Mouse (Mus musculus): ENCODE results near the gene Tmem80. TPM values are rescaled to one million over a fixed set of nuclear protein-coding genes. Genes with fewer than 3 reads are reported as not detected.

Gene Tmem80
- polyA plus RNA-seq, 1 experiment from 2014 or later, result 53.1 TPM

GRCm38 (mm10) chr7:141293852-141294471 lies 33.6 kb upstream of the Tmem80 start:
- Histone ChIP-seq H3K9me3 (replicated peaks; ENCODE audit: control insufficient read depth, low read length, poor library complexity, severe bottlenecking) (no peaks in the 10 kb centered on the region), H3K4me3 (ENCODE audit: low read depth, low read length) (peak overlapping the region; percentile 35), H3K4me1 (ENCODE audit: control insufficient read depth, insufficient read depth, low read length) (peaks cover 16% of the 10 kb centered on the region), H3K36me3 (ENCODE audit: control insufficient read depth, insufficient read depth, low read length) (no peaks in the 10 kb centered on the region), H3K27ac (ENCODE audit: low read length) (no peak overlapping the region), H3K9ac (ENCODE audit: low read depth, low read length) (peak overlapping the region; percentile 30), H3K4me2 (ENCODE audit: low read length) (peak overlapping the region; percentile 73), H3K27me3 (ENCODE audit: control insufficient read depth, insufficient read depth, low read depth, low read length) (peaks cover 38% of the 10 kb centered on the region)
- under 1% methylated on average over 47 of the region's 53 CpGs for WGBS
- 0 out of 2 replicates have a peak, but pooled peaks have one; percentile 23 for ATAC-seq

DNA sequence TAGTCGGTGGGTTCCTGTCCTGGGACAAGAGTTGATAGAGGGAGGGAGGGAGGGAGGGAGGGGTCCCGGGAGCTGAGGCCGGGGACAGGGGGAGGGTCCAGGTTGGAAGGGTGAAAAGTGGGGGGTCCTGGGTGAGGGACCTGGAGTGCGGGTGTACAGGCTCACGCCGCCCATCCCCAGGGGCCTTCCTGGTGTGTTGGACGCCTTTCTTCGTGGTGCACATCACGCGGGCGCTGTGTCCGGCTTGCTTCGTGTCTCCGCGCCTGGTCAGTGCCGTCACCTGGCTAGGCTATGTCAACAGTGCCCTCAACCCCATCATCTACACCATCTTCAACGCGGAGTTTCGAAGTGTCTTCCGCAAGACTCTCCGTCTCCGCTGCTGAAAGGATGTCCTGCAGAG lies 33.1 kb upstream of the Tmem80 start:
- no peaks in the 10 kb centered on the region for H3K36me3 ChIP-seq (ENCODE audit: control insufficient read depth, insufficient read depth, low read length)
- peak overlapping the region; percentile 73 for H3K4me2 ChIP-seq (ENCODE audit: low read length)
- no peak overlapping the region for H3K27ac ChIP-seq (ENCODE audit: low read length)
- no peak for ATAC-seq
- H3K9me3 ChIP-seq (replicated peaks; ENCODE audit: control insufficient read depth, low read length, poor library complexity, severe bottlenecking), result no peaks in the 10 kb centered on the region
- peaks cover 16% of the 10 kb centered on the region for H3K4me1 ChIP-seq (ENCODE audit: control insufficient read depth, insufficient read depth, low read length)
- peak overlapping the region; percentile 35 for H3K4me3 ChIP-seq (ENCODE audit: low read depth, low read length)
- peaks cover 38% of the 10 kb centered on the region for H3K27me3 ChIP-seq (ENCODE audit: control insufficient read depth, insufficient read depth, low read depth, low read length)
- WGBS, result 7% methylated on average over 21 of the region's 22 CpGs
- H3K9ac ChIP-seq (ENCODE audit: low read depth, low read length), result no peak overlapping the region; the same call in 1 of the 2 replicates

DNA sequence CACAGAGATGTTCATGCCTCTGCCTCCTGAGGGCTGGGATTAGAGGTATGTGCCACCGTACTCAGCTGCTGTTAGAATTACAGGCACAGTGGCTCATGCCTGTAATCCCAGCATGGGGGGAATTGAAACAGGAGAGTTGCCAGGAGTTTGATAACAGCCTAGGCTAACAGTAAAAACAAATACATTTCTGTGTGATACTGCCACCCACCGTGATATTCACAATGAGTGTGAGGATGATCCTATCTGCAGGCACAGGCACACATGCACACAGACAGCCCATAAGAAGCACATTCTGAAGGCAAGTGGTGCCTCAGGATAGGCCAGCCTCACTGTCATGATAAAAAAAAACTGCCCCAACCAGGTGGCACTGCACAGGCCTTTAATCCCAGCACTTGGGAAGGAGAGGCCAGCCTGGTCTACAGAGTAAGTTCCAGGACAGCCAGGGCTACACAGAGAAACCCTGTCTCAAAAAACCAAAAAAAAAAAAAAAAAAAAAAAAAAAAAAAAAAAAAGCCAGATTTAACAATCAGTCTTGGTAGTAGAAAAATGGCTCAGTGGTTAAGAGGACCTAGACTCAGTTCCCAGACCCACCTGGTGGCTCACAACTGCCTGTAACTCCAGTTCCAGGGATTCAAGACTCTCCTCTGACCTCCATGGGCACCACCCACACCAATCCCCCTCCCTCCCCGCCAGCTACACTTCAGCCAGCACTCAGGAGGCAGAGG lies 29.5 kb upstream of the Tmem80 start:
- peaks cover 12% of the 10 kb centered on the region for H3K4me1 ChIP-seq (ENCODE audit: control insufficient read depth, insufficient read depth, low read length)
- H3K9me3 ChIP-seq (replicated peaks; ENCODE audit: control insufficient read depth, low read length, poor library complexity, severe bottlenecking), result no peaks in the 10 kb centered on the region
- peaks cover 14% of the 10 kb centered on the region for H3K36me3 ChIP-seq (ENCODE audit: control insufficient read depth, insufficient read depth, low read length)
- 87% methylated on average over 3 of the region's 3 CpGs for WGBS
- H3K27me3 ChIP-seq (ENCODE audit: control insufficient read depth, insufficient read depth, low read depth, low read length), result peaks cover 27% of the 10 kb centered on the region
- no peak for ATAC-seq
- H3K9ac ChIP-seq (ENCODE audit: low read depth, low read length), result no peak overlapping the region
- no peak overlapping the region for H3K4me3 ChIP-seq (ENCODE audit: low read depth, low read length)
- H3K4me2 ChIP-seq (ENCODE audit: low read length), result no peak overlapping the region
- no peak overlapping the region for H3K27ac ChIP-seq (ENCODE audit: low read length)

GRCm38 (mm10) chr7:141299175-141299574 lies 28.4 kb upstream of the Tmem80 start:
- no peak for ATAC-seq
- H3K9ac ChIP-seq (ENCODE audit: low read depth, low read length), result no peak overlapping the region
- peaks cover 17% of the 10 kb centered on the region for H3K36me3 ChIP-seq (ENCODE audit: control insufficient read depth, insufficient read depth, low read length)
- peaks cover 4% of the 10 kb centered on the region for H3K4me1 ChIP-seq (ENCODE audit: control insufficient read depth, insufficient read depth, low read length)
- H3K27ac ChIP-seq (ENCODE audit: low read length), result no peak overlapping the region
- 96% methylated on average over 8 of the region's 8 CpGs for WGBS
- peaks cover 16% of the 10 kb centered on the region for H3K27me3 ChIP-seq (ENCODE audit: control insufficient read depth, insufficient read depth, low read depth, low read length)
- H3K9me3 ChIP-seq (replicated peaks; ENCODE audit: control insufficient read depth, low read length, poor library complexity, severe bottlenecking), result no peaks in the 10 kb centered on the region
- H3K4me3 ChIP-seq (ENCODE audit: low read depth, low read length), result no peak overlapping the region
- no peak overlapping the region for H3K4me2 ChIP-seq (ENCODE audit: low read length)

- no peaks in the 10 kb centered on the region for H3K4me1 ChIP-seq (ENCODE audit: control insufficient read depth, insufficient read depth, low read length)
- H3K36me3 ChIP-seq (ENCODE audit: control insufficient read depth, insufficient read depth, low read length), result peaks cover 31% of the 10 kb centered on the region
- H3K4me2 ChIP-seq (ENCODE audit: low read length), result no peak overlapping the region
- H3K9me3 ChIP-seq (replicated peaks; ENCODE audit: control insufficient read depth, low read length, poor library complexity, severe bottlenecking), result no peaks in the 10 kb centered on the region
- no peak overlapping the region for H3K4me3 ChIP-seq (ENCODE audit: low read depth, low read length)
- H3K9ac ChIP-seq (ENCODE audit: low read depth, low read length), result no peak overlapping the region
- WGBS, result 98% methylated on average over 9 of the region's 9 CpGs
- no peaks in the 10 kb centered on the region for H3K27me3 ChIP-seq (ENCODE audit: control insufficient read depth, insufficient read depth, low read depth, low read length)
- ATAC-seq, result no peak
- no peak overlapping the region for H3K27ac ChIP-seq (ENCODE audit: low read length)
Measured at GRCm38 (mm10) chr7:141301386-141301785, 26.2 kb upstream of the Tmem80 start.

- H3K36me3 ChIP-seq (ENCODE audit: control insufficient read depth, insufficient read depth, low read length), result peaks cover 37% of the 10 kb centered on the region
- 84% methylated on average over 1 of the region's 1 CpGs for WGBS
Measured at GRCm38 (mm10) chr7:141302702-141303268, 24.8 kb upstream of the Tmem80 start.

GRCm38 (mm10) chr7:141304537-141304936 lies 23.0 kb upstream of the Tmem80 start:
- Histone ChIP-seq H3K4me2 (ENCODE audit: low read length) (no peak overlapping the region), H3K9ac (ENCODE audit: low read depth, low read length) (no peak overlapping the region), H3K4me3 (ENCODE audit: low read depth, low read length) (no peak overlapping the region), H3K9me3 (replicated peaks; ENCODE audit: control insufficient read depth, low read length, poor library complexity, severe bottlenecking) (no peaks in the 10 kb centered on the region), H3K27me3 (ENCODE audit: control insufficient read depth, insufficient read depth, low read depth, low read length) (no peaks in the 10 kb centered on the region), H3K36me3 (ENCODE audit: control insufficient read depth, insufficient read depth, low read length) (peaks cover 47% of the 10 kb centered on the region), H3K4me1 (ENCODE audit: control insufficient read depth, insufficient read depth, low read length) (no peaks in the 10 kb centered on the region), H3K27ac (ENCODE audit: low read length) (no peak overlapping the region)
- WGBS, result 90% methylated on average over 4 of the region's 4 CpGs
- ATAC-seq, result no peak

More at GRCm38 (mm10) chr7:141302702-141303268, 24.8 kb upstream of the Tmem80 start:
- H3K9me3 ChIP-seq (replicated peaks; ENCODE audit: control insufficient read depth, low read length, poor library complexity, severe bottlenecking), result no peaks in the 10 kb centered on the region
- no peak overlapping the region for H3K4me2 ChIP-seq (ENCODE audit: low read length)
- no peaks in the 10 kb centered on the region for H3K4me1 ChIP-seq (ENCODE audit: control insufficient read depth, insufficient read depth, low read length)
- no peak overlapping the region for H3K27ac ChIP-seq (ENCODE audit: low read length)
- H3K4me3 ChIP-seq (ENCODE audit: low read depth, low read length), result no peak overlapping the region
- H3K27me3 ChIP-seq (ENCODE audit: control insufficient read depth, insufficient read depth, low read depth, low read length), result no peaks in the 10 kb centered on the region
- ATAC-seq, result no peak
- H3K9ac ChIP-seq (ENCODE audit: low read depth, low read length), result no peak overlapping the region

DNA sequence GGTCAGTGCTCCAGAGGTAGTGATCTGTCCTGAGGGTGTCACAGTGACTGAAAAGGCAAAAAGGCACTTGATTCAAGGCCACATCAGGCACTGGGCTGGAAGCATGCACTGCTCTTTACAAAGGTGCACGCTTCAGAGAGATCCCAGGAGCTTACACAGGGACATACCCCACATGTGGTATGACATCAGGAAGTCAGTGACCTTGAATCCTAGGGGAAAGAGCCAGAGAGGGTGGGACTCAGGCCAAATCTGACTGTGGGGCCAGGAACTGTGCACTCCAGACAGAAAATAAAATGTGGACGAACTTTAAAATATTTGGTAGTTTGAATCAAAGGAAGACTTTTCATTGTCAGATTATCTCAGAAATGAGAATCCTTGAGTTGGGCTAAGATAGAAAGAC lies 13.1 kb upstream of the Tmem80 start:
- H3K9me3 ChIP-seq (replicated peaks; ENCODE audit: control insufficient read depth, low read length, poor library complexity, severe bottlenecking), result no peaks in the 10 kb centered on the region
- ATAC-seq, result no peak
- 98% methylated on average over 2 of the region's 2 CpGs for WGBS
- H3K9ac ChIP-seq (ENCODE audit: low read depth, low read length), result no peak overlapping the region
- no peak overlapping the region for H3K27ac ChIP-seq (ENCODE audit: low read length)
- no peak overlapping the region for H3K4me3 ChIP-seq (ENCODE audit: low read depth, low read length)
- H3K27me3 ChIP-seq (ENCODE audit: control insufficient read depth, insufficient read depth, low read depth, low read length), result no peaks in the 10 kb centered on the region
- H3K36me3 ChIP-seq (ENCODE audit: control insufficient read depth, insufficient read depth, low read length), result peaks cover 70% of the 10 kb centered on the region
- no peak overlapping the region for H3K4me2 ChIP-seq (ENCODE audit: low read length)
- H3K4me1 ChIP-seq (ENCODE audit: control insufficient read depth, insufficient read depth, low read length), result no peaks in the 10 kb centered on the region

- H3K4me1 ChIP-seq (ENCODE audit: control insufficient read depth, insufficient read depth, low read length), result no peaks in the 10 kb centered on the region
- H3K9ac ChIP-seq (ENCODE audit: low read depth, low read length), result no peak overlapping the region
- no peaks in the 10 kb centered on the region for H3K27me3 ChIP-seq (ENCODE audit: control insufficient read depth, insufficient read depth, low read depth, low read length)
- ATAC-seq, result no peak
- 93% methylated on average over 8 of the region's 8 CpGs for WGBS
- no peaks in the 10 kb centered on the region for H3K9me3 ChIP-seq (replicated peaks; ENCODE audit: control insufficient read depth, low read length, poor library complexity, severe bottlenecking)
- H3K27ac ChIP-seq (ENCODE audit: low read length), result no peak overlapping the region
- H3K36me3 ChIP-seq (ENCODE audit: control insufficient read depth, insufficient read depth, low read length), result peaks cover 66% of the 10 kb centered on the region
- H3K4me3 ChIP-seq (ENCODE audit: low read depth, low read length), result no peak overlapping the region
- H3K4me2 ChIP-seq (ENCODE audit: low read length), result no peak overlapping the region
Measured at GRCm38 (mm10) chr7:141315076-141315475, 12.5 kb upstream of the Tmem80 start.

Measured in midbrain, embryonic 16.5 days (tissue).